In the genomic region with DNA sequence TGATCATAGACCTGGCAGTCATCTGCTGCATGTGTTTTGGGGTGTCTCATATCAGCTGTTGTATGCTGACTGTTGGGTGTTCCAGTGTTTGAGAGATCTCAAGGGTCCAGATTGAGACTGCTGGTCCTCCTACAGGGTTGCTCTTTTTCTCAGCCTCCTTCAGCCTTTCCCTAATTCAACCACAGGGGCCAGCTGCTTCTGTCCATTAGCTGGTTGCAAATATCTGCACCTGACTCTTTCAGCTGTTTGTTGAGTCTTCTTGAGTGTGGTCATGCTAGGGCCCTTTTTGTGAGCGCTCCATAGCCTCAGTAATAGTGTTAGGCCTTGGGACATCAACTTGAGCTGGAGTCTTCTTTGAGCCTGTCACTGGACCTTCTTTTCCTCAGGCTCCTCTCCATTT, we compare ENCODE assay signal across 16 mouse cellular contexts.
"Had no signal": no experiment of that assay in that cellular context is flagged by ENCODE, and none has a peak within 500 bp of the region (broad histone marks: within the 10 kb centered on the region; RNA-seq: fewer than 3 reads in every experiment).

No protein-coding gene starts in this region.

- H3K4me2 ChIP-seq: neural tube, embryonic 13.5 days; neural tube, embryonic 15.5 days; stomach, embryonic 15.5 days had no signal

- H3K4me1 ChIP-seq: neural tube, embryonic 13.5 days; neural tube, embryonic 15.5 days; stomach, embryonic 15.5 days had no signal

- H3K4me3 ChIP-seq: neural tube, embryonic 13.5 days; neural tube, embryonic 15.5 days; stomach, embryonic 15.5 days had no signal

- DNase-seq: retina, postnatal 1 day; right cerebral cortex, adult 18-20 months; right cerebral cortex, postnatal 14 days; right cerebral cortex, postnatal 25 days; right cerebral cortex, postnatal 4 days; spleen, adult 18-20 months; thymus, adult 18-20 months; thymus, adult 2 months; thymus, postnatal 14 days; thymus, postnatal 25 days; thymus, postnatal 36 days; thymus, postnatal 4 days had no signal

- H3K27me3 ChIP-seq: neural tube, embryonic 13.5 days; neural tube, embryonic 15.5 days; stomach, embryonic 15.5 days had no signal

- H3K36me3 ChIP-seq: neural tube, embryonic 13.5 days; neural tube, embryonic 15.5 days; stomach, embryonic 15.5 days had no signal

- H3K27ac ChIP-seq: neural tube, embryonic 13.5 days; neural tube, embryonic 15.5 days; stomach, embryonic 15.5 days; stomach, postnatal 0 days had no signal

- H3K9ac ChIP-seq: neural tube, embryonic 13.5 days; neural tube, embryonic 15.5 days; stomach, embryonic 15.5 days had no signal

- H3K9me3 ChIP-seq: neural tube, embryonic 13.5 days; neural tube, embryonic 15.5 days; stomach, embryonic 15.5 days had no signal
